Mouse (Mus musculus) fibroblast of lung, adult 2 months (primary cell): Measurements from ENCODE around the gene Rsph14.
"Not testable (repeated sequence)": the region's sequence is repeated elsewhere in the genome, so short reads cannot be mapped to it uniquely, and the experiment has no call there.

ENCODE experiments used
- DNase-seq: peaks from one replicate; pipeline ENCODE4 v3.0.0-alpha.2; 2011; ENCODE audit warnings: low read depth

The Rsph14 gene

DNA sequence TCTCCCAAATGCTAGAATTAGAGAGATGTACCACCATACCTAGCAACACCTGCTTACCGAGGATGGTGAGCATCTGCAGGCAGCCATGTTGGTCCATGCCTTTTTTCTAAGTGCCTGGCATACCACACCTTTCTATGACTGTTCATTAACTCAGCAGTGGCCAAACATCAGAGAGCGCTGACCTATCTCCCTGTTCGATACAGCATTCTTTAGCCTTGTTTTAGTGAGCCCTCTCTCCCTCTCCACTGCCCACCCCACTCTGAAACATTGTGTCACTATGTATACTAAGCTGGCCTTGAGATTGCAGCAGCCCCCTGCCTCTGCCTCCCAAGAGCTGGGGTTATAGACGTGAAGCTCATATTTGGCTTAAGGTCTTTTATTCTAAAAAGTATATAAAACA lies 21.3 kb upstream of the Rsph14 start:
- no peak for DNase-seq

DNA sequence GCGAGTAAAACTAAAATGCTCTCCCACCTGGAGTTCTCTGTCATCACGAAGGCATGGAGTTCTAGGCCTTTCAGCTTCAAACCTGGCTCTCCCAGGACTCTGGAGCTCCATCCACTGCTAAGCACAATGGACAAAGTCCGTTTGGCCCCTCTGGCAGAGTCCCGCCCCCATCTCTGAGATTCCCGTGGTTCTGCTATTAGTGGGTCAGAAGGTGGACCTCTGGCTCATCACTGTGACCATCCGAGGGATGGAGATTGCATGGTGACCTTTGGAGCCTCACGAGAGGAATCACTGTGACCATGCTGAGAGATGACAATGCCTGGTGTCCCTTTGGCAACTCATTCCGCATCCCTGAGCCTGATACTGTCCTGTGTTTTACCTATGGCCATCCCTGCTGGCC lies 20.5 kb upstream of the Rsph14 start:
- no peak for DNase-seq

- no peak for DNase-seq
Measured at GRCm38 (mm10) chr10:75051364-75052074, 19.1 kb upstream of the Rsph14 start.

- DNase-seq, result no peak
Measured at GRCm38 (mm10) chr10:75048711-75049110, 16.3 kb upstream of the Rsph14 start.

DNA sequence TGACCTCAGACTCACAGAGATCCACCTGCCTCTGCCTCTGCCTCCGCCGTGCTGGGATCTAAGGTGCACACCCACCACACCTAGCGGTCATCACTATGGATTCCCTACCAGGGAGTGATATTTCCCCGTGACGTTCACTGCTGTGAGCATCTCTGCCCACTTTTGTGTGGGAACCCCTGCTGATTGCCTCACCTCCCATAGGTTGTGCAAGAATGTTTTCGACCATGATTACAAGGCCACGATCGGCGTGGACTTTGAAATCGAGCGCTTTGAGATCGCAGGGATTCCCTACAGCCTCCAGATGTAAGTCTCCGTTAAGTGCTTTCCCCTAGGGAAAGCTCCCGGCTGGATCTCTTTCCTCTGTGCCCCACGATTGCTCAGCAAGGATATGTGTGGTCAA lies 13.4 kb upstream of the Rsph14 start:
- no peak for DNase-seq

GRCm38 (mm10) chr10:75044459-75044858 lies 12.1 kb upstream of the Rsph14 start:
- DNase-seq, result no peak

GRCm38 (mm10) chr10:75042060-75042459 lies 9.7 kb upstream of the Rsph14 start:
- DNase-seq, result not testable (repeated sequence)

GRCm38 (mm10) chr10:75036883-75037379 lies 4.5 kb upstream of the Rsph14 start, which contains the start of gene Rab36:
Rab36 (plus strand) TSS chr10:75037058.
- peak; percentile 85 for DNase-seq

GRCm38 (mm10) chr10:75031345-75032114 lies 856 bp downstream of the Rsph14 start:
- no peak for DNase-seq

DNA sequence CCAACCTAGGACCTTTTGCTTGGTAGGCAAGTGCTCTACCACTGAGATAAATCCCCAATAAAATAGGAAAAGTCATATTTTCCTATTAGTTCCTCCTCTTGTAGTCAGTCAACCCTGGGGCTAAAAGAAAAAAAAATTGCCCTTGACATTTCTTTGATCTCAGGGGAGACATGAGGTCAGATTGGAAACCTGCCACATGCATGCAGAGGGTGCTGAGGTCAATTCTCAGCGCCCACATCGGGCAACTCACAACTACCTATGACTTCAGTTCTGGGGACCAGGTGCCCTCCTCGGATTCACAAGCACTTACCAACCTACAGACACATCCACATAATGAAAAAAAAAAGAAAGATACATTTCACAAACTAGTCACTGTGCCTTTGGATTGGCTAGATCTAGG lies 2.2 kb downstream of the Rsph14 start:
- DNase-seq, result no peak

GRCm38 (mm10) chr10:75029677-75030076 lies 2.7 kb downstream of the Rsph14 start:
- DNase-seq, result no peak

DNA sequence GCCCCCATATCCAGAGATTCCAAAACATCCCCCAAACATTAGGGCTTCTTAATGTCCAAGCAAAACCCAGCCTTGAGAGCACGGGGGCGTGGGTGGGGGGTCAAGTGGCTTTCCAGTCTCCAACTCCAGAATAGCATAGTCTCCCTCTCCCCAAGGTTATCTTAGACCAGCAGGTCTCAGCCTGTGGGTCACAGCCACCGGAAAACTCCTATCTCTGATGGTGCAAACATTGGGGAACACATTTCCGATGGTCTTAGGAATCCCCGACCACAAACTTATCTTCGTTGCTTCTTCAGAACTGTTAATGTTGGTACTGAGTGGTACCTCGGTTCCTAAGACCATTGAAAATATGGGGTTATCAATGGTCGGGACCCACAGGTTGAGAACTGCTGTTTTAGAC lies 3.6 kb downstream of the Rsph14 start:
- no peak for DNase-seq

- DNase-seq, result no peak
Measured at GRCm38 (mm10) chr10:75026491-75026890, 5.9 kb downstream of the Rsph14 start.

DNA sequence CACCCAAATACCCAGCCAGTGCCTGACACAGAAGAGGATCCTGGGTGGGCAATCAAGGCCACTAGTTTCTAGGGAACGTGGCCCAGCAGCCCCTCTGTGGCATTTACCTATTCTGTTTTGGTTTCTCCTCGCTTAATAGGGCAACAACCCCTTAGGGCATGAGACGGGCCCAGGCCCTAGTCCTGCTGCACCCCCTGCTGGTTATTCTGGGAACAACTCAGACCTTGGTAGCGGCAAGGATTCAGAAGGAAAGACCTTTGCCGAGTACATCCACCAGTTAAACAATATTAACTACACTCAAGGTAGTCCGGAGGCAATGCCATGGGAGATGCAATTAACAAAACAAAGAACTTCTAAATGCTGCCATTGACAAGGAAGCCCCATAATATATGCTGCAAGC lies 11.2 kb downstream of the Rsph14 start:
- peak; percentile 6 for DNase-seq

DNA sequence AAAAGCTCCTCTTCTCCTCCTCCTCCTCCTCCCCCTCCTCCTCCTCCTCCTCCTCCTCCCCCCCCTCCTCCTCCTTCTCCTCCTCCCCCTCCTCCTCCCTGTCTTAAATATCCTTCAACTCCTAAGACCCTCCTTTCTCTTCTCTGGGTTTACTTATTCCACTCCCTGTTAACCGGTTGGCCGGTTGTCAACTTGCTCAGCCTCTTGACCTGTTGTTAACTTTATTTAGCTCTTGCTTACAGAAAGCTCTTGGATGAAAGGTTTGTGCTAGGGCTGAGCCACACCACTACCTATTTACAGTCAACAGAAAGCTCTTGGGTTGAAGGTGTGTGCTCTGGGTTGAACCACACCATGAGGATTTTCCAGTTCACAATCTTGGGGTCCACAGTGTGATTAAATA lies 12.1 kb downstream of the Rsph14 start:
- DNase-seq, result no peak

DNA sequence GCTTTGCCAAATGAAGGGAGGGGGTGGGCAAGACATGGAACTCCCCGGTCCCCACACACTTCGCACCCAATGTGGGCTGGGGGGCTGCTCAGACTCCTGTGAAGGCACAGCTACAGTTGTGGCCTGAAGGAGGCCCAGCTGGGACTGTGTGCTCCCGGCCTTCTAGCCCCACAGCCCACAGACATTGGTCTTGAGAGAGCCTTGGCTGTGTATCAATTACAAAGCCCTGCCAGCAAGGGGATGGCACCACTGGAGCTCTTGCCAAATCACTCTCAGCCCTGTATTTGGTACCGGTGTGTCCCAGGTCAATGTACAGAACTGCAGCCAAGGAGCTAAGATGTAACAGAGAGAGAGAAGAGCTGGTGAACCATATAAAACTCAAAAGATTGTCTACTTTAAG lies 15.9 kb downstream of the Rsph14 start:
- no peak for DNase-seq

DNA sequence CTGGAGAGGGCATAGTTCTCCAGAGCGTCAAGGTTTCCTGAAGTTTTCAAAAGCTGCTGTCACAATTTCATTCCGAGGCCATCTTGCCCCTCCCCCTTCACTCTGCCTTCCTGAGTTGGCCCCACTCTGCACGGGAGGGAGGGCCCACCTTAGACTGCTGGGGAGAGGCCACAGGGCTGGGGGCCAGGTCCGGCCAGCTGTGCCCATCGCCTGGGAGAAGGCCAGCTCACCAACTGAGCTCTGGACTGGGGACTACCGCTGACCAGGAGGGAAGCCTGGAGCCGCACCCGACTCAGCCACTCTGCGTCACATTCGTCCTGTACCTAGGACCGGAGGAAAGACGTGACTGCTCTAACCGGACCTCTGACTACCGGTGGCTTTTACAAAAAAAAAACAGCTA lies 16.9 kb downstream of the Rsph14 start:
- DNase-seq, result no peak

GRCm38 (mm10) chr10:75010704-75011103 lies 21.7 kb downstream of the Rsph14 start:
- DNase-seq, result no peak

DNA sequence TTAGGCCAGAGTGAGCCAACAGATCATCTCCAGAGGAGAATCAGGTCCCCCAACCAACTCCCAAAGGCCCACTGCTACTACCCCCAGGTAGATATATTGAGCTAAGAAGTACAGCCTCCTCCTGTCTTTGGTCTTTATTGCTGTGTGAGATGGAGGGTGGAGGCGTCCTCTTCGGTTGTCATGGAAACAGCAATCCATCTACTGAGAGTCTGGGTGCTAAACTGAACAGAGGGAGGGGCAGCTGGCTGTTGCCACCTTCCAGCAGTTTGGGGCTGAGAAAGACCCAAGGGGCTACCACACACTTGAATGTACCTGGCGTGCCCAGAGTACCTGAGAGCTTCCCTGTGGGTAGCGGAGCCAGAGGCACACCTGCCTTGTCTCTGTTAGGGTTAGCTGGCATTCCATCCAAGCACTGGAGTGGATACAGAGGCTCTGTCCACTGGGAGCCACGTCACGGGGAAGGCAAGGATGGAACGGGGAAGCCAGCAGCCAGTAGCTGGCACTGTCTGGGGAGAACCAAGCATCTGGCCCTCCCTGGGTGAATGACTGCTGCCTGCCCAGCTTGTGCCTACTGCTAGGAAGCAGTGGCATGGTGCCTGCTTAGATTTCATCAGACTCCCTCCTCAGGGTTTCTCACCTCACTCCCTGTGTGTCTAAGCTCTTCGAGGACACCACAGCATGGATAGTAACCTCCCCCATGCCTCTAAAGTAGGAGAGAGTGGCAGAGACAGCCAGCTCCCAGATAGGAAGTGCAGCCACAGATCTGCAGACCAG lies 25.3 kb downstream of the Rsph14 start:
- DNase-seq, result no peak

DNA sequence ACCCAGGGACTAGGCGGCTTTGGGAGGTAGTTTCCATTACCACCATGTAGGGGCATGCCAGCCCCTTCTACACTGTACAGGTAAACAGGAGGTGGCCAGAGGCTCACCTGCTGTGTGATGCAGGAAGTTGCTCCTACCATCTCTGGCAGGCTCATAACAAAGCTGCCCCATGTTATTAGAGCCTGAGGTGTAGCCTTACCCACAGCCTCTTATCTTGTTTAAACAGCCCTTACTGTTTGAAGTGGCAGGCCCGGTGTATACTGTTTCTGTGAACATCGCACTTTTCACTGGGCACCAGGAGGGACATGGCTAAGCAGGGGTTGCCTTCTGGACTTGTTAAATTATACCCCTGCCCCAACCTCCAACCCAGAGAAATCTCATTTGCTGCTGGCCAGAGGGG lies 28.3 kb downstream of the Rsph14 start:
- DNase-seq, result no peak

DNA sequence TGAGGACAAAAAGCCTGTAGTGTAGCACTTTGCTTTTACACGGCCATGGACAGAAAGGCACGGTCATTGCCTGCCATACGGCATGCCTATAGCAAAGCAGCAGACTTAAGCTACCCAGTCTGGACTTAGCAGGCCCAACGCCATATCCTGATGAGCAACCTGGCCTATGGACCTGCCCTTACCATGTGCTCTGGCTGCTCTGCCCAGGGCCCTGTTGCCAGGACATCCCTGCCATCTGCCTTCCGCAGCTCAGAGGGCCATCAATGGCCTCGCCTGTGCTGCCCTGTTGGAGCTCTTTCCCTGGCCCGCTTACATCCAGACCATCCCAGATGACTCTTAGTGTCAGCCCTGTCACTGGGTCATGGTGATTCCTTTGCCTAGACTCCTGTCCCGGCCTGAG lies 31.0 kb downstream of the Rsph14 start:
- DNase-seq, result no peak

DNA sequence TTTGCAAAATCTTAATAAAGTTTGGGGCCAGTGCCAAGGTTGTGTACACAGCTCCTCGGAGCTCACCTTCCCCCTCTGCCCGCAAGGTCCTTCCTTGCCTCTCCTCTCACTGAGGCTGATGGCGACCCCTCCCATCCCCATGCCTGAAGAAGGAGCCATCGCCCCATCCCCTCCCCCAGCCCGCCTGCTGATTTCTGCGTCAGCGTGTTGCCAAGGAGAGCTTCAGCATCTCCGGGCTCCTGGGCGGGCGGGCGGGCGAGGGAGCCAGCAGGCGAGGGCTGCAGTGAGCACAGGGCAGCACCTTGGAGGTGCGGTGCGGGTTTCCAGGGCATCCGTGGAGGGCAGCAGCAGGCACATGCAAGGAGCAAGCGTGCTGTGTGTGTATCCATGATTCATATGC lies 37.0 kb downstream of the Rsph14 start:
- no peak for DNase-seq

- no peak for DNase-seq
Measured at GRCm38 (mm10) chr10:74994863-74995262, 37.5 kb downstream of the Rsph14 start.
